Mouse (Mus musculus): ENCODE results near the gene Mrc2.

Gene Mrc2

DNA sequence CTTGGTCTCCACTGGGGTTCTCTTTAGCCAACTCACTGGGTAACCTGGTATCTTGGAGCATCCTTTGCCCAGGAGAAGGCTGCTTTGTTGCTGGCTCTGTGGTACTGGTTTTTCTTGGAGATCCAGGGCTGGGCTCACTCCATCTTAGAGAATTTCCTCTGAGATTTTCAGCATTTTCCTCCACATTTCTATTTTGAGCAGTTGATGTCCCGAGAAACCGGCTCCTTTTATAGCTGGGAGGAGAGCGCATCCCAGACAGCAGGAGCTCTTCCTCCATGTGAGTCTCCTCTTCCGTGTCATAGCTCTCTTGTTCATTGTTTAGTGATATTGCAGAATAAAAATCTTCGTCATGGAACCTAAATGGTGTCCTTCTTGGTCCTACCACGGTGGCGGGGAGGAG is 97.8 kb downstream of the Mrc2 start:
- no peak for DNase-seq (ENCODE audit: low spot score)

Measured in embryo, embryonic 10.5 days (tissue).